Mouse (Mus musculus) liver, embryonic 14 days (tissue): Measurements from ENCODE around the gene Ropn1. TPM values are rescaled to one million over a fixed set of nuclear protein-coding genes. Genes with fewer than 3 reads are reported as not detected.

Source experiments
- polyA plus RNA-seq: library from polyadenylated mRNA; depleted of rRNA; stranded (reverse); fragments of >200 nt; gene quantifications from 2 replicates; pipeline ENCODE4 v1.2.3, GENCODE M21; 2012; rRNA removed

The Ropn1 gene
- not detected in 2 replicates for polyA plus RNA-seq

DNA sequence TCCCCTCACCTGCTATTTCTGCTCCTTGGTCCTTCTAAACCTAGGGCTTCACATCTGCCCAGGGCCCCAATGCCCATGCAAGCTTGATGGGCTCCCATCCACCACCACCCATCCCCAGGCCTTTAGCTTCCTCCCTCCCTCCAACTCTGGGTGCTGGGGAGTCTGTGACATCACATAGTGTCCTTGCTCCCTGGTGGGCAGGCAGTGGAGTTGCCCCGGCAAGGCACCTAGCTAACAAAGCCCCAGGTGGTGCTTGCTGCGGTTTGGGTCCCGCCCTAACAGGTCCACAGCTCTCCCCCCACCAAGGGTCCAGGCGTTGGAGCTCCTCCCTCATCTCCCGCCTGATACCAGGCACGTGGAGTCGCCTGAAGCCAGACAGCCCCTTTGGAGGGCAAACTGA is at the start of gene Ropn1:
Gene Ropn1 (plus strand): TSS at position 301 of the 400 bp plus-strand sequence.

DNA sequence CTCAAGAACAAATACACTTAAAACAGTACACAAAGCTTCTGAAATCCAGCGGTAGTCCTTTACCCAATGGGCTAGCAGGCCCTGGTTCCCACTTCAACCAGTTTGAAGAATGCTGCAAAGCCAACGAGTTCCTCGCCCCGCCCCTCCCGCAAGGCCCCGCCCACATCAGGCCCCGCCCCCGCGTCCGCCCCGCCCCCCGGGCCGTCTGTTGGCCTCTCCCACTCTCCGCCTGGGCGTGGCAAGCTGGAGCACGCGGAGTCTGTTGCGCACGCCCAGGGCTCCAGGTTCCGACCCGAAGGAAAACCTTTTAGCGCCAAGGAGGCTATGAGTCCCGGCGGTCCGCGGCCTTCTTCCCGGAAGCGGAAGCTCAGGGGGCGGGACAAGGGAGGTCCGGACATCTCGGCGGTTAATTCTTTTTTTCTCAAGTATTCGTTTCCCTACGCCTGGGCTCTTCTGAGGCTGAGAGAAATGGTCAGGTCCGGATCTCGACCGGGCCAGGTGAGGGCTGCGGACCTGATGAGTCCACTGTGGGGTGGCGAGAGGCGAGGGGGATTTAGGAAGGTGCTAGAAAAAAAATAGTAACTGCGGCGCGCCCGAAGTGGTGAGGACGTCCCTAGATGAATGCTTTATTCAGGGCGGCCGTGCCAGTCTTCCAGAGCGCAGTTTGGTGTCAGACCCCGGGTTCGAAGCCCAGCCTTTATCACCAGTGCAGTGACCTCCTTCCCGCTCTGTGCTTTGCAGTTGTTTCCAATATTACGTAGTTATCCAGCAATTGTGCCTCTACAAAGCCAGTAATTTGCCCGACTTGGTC is 40.8 kb downstream of the Ropn1 start, which contains the start of gene Ccdc14:
Gene Ccdc14 (plus strand): TSS at position 283 of the 811 bp plus-strand sequence.

Other genes starting within 250 kb of the Ropn1 start
- gene Kalrn, start 76.4 kb upstream of the Ropn1 start, polyA plus RNA-seq: 7.3 and 7.9 TPM in 2 replicates
- 3.0 and 3.3 TPM in 2 replicates for gene Ccdc14, start 40.7 kb downstream of the Ropn1 start, polyA plus RNA-seq
- 4.6 and 5.5 TPM in 2 replicates for gene Mylk, start 95.3 kb downstream of the Ropn1 start, polyA plus RNA-seq